Mouse (Mus musculus) forebrain, postnatal 0 days (tissue): ENCODE data around the gene Nell1. TPM values are rescaled to one million over a fixed set of nuclear protein-coding genes. Genes with fewer than 3 reads are reported as not detected.

Experiments used
- ATAC-seq: fragments of 200-750 bp; cut with Nextera tagmentation; 2 replicates; pipeline ENCODE4 v1.8.0; 2017; ENCODE audit warnings: mild to moderate bottlenecking, moderate library complexity
- DNase-seq: peaks from one replicate; pipeline ENCODE4 v3.0.0-alpha.2; 2015
- H3K27ac ChIP-seq: fragments of 300-500 bp; sonication (generic); 2 replicates; pipeline ENCODE4 v1.5.1; 2014; ENCODE audit warnings: low read depth, mild to moderate bottlenecking, antibody characterized with exemption, low read length, moderate library complexity, mixed read lengths
- H3K27me3 ChIP-seq: fragments of 300-500 bp; sonication (generic); 2 replicates; pipeline ENCODE4 v1.6.1; 2014; ENCODE audit warnings: mild to moderate bottlenecking, low read length, mixed read lengths; ENCODE audit not compliant: insufficient read depth
- H3K36me3 ChIP-seq: fragments of 300-500 bp; sonication (generic); 2 replicates; pipeline ENCODE4 v1.6.1; 2014; ENCODE audit warnings: mild to moderate bottlenecking, moderate library complexity; ENCODE audit not compliant: insufficient read depth
- H3K4me1 ChIP-seq: fragments of 300-500 bp; sonication (generic); 2 replicates; pipeline ENCODE4 v1.6.1; 2014; ENCODE audit warnings: antibody characterized with exemption; ENCODE audit not compliant: insufficient read depth
- H3K4me2 ChIP-seq: fragments of 300-500 bp; sonication (generic); 2 replicates; pipeline ENCODE4 v1.6.1; 2014; ENCODE audit warnings: low read depth, mild to moderate bottlenecking, moderate library complexity
- H3K4me3 ChIP-seq: fragments of 300-500 bp; sonication (generic); 2 replicates; pipeline ENCODE4 v1.5.1; 2014; ENCODE audit warnings: low read depth, low read length, mixed read lengths
- H3K9ac ChIP-seq: fragments of 300-500 bp; sonication (generic); 2 replicates; pipeline ENCODE4 v1.6.1; 2014; ENCODE audit warnings: mild to moderate bottlenecking
- H3K9me3 ChIP-seq: fragments of 300-500 bp; sonication (generic); 2 replicates; pipeline ENCODE4 v1.6.1; 2016; ENCODE audit warnings: low read length
- CTCF ChIP-seq: sonication (generic); IDR thresholded peaks from 2 replicates; pipeline ENCODE4 v1.5.1; 2016; ENCODE audit warnings: antibody characterized with exemption, control low read depth, low read depth
- WGBS: fragments of 180-500 bp; shearing (Covaris S2); extraction: QIAGEN DNeasy Blood & Tissue Kit; methylation state at CpG from one replicate; pipeline ENCODE4 v1.1.7; 2014; 5-methylcytosine and 5-hydroxymethylcytosine counted together
- polyA plus RNA-seq: library from polyadenylated mRNA; unstranded; fragments of >200 nt; fragmentation: Nextera tagmentation; extraction: Ambion mirVana; gene quantifications from 2 replicates; pipeline ENCODE4 v1.2.1, GENCODE M21; 2015
- total RNA-seq: library from RNA; depleted of rRNA; stranded (reverse); fragments of >200 nt; gene quantifications from 2 replicates; pipeline ENCODE4 v1.2.3, GENCODE M21; 2014

The Nell1 gene
- total and polyA plus RNA-seq, 2 experiments from 2014 or later: 32.6 to 56.3 TPM

DNA sequence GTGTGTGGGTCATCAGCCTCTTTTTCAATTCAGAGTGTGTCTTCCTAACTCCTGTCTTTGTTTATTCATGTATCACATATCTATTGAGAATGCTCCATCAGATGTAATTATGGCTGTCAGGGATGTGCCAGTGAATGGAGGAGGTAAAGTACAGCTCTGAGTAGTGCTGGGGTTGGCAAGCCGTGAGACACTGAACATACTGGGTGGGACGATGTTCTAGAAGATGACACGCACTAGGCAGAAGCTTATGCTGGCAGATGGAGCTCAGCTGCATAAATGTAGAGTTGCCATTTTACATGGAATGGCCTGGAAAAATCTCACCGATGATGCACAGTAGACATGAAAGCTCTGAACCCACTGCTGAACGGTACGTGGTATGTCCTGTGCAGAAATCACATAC is 493.1 kb downstream of the Nell1 start:
- Histone ChIP-seq H3K4me3 (no peak overlapping the region), H3K27me3 (no peaks in the 10 kb centered on the region), H3K36me3 (no peaks in the 10 kb centered on the region), H3K9me3 (no peaks in the 10 kb centered on the region), H3K27ac (no peak overlapping the region), H3K4me2 (no peak overlapping the region), H3K4me1 (no peaks in the 10 kb centered on the region), H3K9ac (no peak overlapping the region)
- no peak for DNase-seq
- no peak for TF ChIP-seq CTCF
- 86% methylated on average over 6 of the region's 6 CpGs for WGBS
- peak; percentile 32; the same call in 1 of the 2 replicates for ATAC-seq

DNA sequence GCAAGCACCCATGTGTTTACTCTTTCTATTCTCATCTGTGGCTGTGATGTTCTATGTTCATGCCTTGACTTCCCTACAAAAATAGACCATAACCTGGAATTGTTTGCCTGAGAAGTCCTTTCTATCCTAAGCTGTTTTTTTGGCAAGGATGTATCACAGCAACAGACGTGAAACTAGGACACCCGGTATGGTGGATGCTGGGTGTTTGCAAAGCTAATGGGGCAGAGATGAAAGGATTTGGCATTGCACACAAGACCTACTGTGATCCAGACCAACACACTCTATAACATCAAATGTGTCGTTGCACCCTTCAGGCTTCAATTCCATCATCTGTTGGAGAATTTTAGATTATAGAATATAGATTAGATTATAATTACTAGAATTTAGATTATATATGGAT is 495.9 kb downstream of the Nell1 start:
- DNase-seq (no peak), ATAC-seq (no peak)
- no peak for TF ChIP-seq CTCF
- Histone ChIP-seq H3K27ac (no peak overlapping the region), H3K9ac (no peak overlapping the region), H3K4me3 (no peak overlapping the region), H3K27me3 (no peaks in the 10 kb centered on the region), H3K36me3 (no peaks in the 10 kb centered on the region), H3K4me1 (no peaks in the 10 kb centered on the region), H3K4me2 (no peak overlapping the region), H3K9me3 (no peaks in the 10 kb centered on the region)
- WGBS: 70% methylated on average over 3 of the region's 3 CpGs

DNA sequence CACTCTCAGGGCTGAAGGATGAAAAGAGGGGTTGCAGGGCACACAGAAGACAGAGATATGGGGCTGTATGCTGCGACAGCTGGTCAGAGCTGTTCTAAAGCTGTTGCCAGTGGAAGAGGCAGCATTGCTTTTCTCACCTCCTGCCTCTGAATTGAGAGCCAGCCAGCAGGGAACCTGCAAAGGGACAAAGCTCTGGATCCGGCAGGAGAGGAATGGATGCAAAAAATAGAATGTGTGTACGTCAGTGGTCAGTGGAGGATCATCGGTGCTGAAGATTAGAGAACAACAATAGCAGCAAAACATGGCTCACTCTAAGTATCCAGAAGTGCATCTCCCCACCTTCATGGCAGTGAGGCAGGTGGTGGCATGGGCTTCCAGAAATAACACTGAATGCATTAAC is 507.3 kb downstream of the Nell1 start:
- no peak for TF ChIP-seq CTCF
- no peaks in the 10 kb centered on the region for H3K4me1 ChIP-seq
- WGBS: 47% methylated on average over 4 of the region's 4 CpGs
- no peaks in the 10 kb centered on the region for H3K27me3 ChIP-seq
- no peaks in the 10 kb centered on the region for H3K9me3 ChIP-seq
- H3K4me2 ChIP-seq: no peak overlapping the region
- no peak for ATAC-seq
- H3K27ac ChIP-seq: no peak overlapping the region
- no peaks in the 10 kb centered on the region for H3K36me3 ChIP-seq
- no peak for DNase-seq
- no peak overlapping the region for H3K4me3 ChIP-seq
- H3K9ac ChIP-seq: no peak overlapping the region

DNA sequence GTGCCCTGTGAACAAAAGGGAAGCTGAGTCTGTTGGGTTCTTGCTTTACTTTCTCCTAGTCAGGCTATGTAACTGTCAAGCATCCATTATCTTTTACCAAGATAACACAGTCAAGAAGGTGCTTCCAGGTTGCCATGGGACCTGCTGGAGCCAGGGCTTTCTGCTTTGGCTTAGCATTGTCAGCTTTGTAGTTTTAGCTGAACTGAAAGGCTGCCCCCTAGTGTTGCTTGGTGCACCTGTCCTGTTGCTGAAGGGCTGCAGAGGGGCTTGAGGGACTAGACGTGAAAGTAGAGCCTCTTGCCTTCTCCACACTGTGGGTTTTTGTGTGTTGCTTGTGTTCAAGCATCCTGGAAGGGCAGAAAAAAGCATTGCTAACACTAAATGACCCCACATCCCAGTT is 510.6 kb downstream of the Nell1 start:
- Histone ChIP-seq H3K36me3 (no peaks in the 10 kb centered on the region), H3K4me2 (no peak overlapping the region), H3K27ac (no peak overlapping the region), H3K27me3 (no peaks in the 10 kb centered on the region), H3K4me1 (no peaks in the 10 kb centered on the region), H3K9me3 (no peaks in the 10 kb centered on the region), H3K4me3 (no peak overlapping the region), H3K9ac (no peak overlapping the region)
- peak; percentile 59 for TF ChIP-seq CTCF
- ATAC-seq: peak; percentile 25; the same call in 1 of the 2 replicates
- peak; percentile 37 for DNase-seq
- 19% methylated on average over 1 of the region's 1 CpGs for WGBS

DNA sequence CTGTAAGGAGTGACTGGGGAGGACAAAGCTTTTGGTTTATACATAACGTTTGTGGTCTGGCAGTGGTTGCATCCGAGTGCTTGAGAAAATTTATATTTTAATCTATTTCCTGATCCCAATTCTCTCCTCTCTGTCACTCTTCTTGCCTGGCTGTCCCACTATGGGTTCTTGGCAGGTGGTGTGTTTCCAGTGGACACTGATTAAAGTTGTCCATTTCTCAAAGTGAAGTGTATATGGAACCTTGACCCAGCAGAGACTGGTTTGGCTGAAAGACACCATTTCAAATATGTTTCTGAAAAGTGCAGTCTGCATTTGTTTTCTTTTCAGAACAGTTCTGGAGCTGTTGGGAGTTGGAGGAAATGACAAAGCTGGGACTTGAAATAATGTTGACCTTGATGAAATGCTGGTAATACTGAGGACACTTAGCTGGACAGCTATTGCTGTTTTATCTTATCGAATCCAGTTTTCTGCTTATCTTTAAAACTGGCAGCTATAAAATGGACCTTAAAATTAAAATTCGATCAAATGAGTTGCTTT is 512.3 kb downstream of the Nell1 start:
- H3K27ac ChIP-seq: no peak overlapping the region
- H3K4me2 ChIP-seq: no peak overlapping the region
- no peak overlapping the region for H3K4me3 ChIP-seq
- ATAC-seq (no peak), DNase-seq (no peak)
- TF ChIP-seq CTCF: no peak
- 87% methylated on average over 4 of the region's 4 CpGs for WGBS
- H3K36me3 ChIP-seq: no peaks in the 10 kb centered on the region
- H3K9me3 ChIP-seq: no peaks in the 10 kb centered on the region
- no peaks in the 10 kb centered on the region for H3K4me1 ChIP-seq
- H3K27me3 ChIP-seq: no peaks in the 10 kb centered on the region
- no peak overlapping the region for H3K9ac ChIP-seq

- Histone ChIP-seq H3K9ac (no peak overlapping the region), H3K4me2 (no peak overlapping the region), H3K36me3 (no peaks in the 10 kb centered on the region), H3K27ac (no peak overlapping the region; the same call in 1 of the 2 replicates), H3K27me3 (no peaks in the 10 kb centered on the region), H3K4me3 (no peak overlapping the region), H3K4me1 (no peaks in the 10 kb centered on the region), H3K9me3 (no peaks in the 10 kb centered on the region)
- 68% methylated on average over 4 of the region's 4 CpGs for WGBS
- ATAC-seq: no peak; the same call in 1 of the 2 replicates
- DNase-seq: peak; percentile 9
- TF ChIP-seq CTCF: no peak
These were observed 526.9 kb downstream of the Nell1 start for GRCm38 (mm10) chr7:50501562-50501961.

DNA sequence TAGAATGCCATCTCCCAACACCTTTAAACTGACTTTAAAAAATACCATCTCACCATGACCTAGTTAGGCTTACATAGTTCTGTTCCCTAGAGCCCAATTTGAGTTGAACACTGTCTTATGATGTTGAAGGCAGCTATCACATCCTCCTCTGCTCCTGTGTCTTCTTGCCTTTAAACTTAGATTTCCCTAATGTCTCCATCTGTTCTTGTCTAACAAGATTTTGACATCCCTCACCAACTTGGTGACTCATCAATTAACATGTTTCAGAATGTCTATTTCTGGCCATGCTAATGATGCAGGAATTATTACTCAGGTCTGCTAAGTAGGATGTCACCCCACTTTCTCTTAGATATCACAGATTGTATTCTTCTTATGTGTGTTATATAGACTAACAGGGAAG is 532.4 kb downstream of the Nell1 start:
- no peak for DNase-seq
- H3K27me3 ChIP-seq: no peaks in the 10 kb centered on the region
- H3K9ac ChIP-seq: no peak overlapping the region
- no peak for ATAC-seq
- TF ChIP-seq CTCF: no peak
- H3K4me1 ChIP-seq: no peaks in the 10 kb centered on the region
- no peaks in the 10 kb centered on the region for H3K36me3 ChIP-seq
- no peaks in the 10 kb centered on the region for H3K9me3 ChIP-seq
- no peak overlapping the region for H3K4me3 ChIP-seq
- H3K4me2 ChIP-seq: no peak overlapping the region
- H3K27ac ChIP-seq: no peak overlapping the region
